Mouse (Mus musculus): ENCODE results near the gene Dis3l2. TPM values are rescaled to one million over a fixed set of nuclear protein-coding genes. Genes with fewer than 3 reads are reported as not detected.

Gene Dis3l2
- polyA plus RNA-seq, 1 experiment from 2014 or later, result 34.3 TPM

GRCm38 (mm10) chr1:87060913-87061312 is 357.3 kb downstream of the Dis3l2 start:
- peaks cover 15% of the 10 kb centered on the region for H3K4me1 ChIP-seq
- 0 out of 2 replicates have a peak, but pooled peaks cover 4% of the 10 kb centered on the region for H3K9me3 ChIP-seq
- H3K4me3 ChIP-seq, result no peak overlapping the region
- H3K27ac ChIP-seq (replicated peaks), result no peak overlapping the region
- H3K27me3 ChIP-seq (replicated peaks; ENCODE audit: low read depth, poor library complexity, severe bottlenecking), result no peaks in the 10 kb centered on the region
- DNase-seq (ENCODE audit: low spot score), result no peak
- no peaks in the 10 kb centered on the region for H3K36me3 ChIP-seq (replicated peaks)

GRCm38 (mm10) chr1:87070720-87071119 is 367.1 kb downstream of the Dis3l2 start:
- no peak overlapping the region for H3K4me3 ChIP-seq
- H3K9me3 ChIP-seq, result no peaks in the 10 kb centered on the region
- H3K27me3 ChIP-seq (replicated peaks; ENCODE audit: low read depth, poor library complexity, severe bottlenecking), result no peaks in the 10 kb centered on the region
- peaks cover 15% of the 10 kb centered on the region; the same call in 1 of the 2 replicates for H3K4me1 ChIP-seq
- DNase-seq (ENCODE audit: low spot score), result peak; percentile 38
- 49% methylated on average over 16 of the region's 16 CpGs for WGBS
- no peak overlapping the region for H3K27ac ChIP-seq (replicated peaks)
- H3K36me3 ChIP-seq (replicated peaks), result no peaks in the 10 kb centered on the region

- no peaks in the 10 kb centered on the region for H3K36me3 ChIP-seq (replicated peaks)
- no peaks in the 10 kb centered on the region for H3K9me3 ChIP-seq
- H3K4me3 ChIP-seq, result no peak overlapping the region
- no peak overlapping the region for H3K27ac ChIP-seq (replicated peaks)
- 83% methylated on average over 8 of the region's 8 CpGs for WGBS
- no peaks in the 10 kb centered on the region for H3K27me3 ChIP-seq (replicated peaks; ENCODE audit: low read depth, poor library complexity, severe bottlenecking)
- H3K4me1 ChIP-seq, result peaks cover 9% of the 10 kb centered on the region; the same call in 1 of the 2 replicates
- no peak for DNase-seq (ENCODE audit: low spot score)
These were observed 370.2 kb downstream of the Dis3l2 start for GRCm38 (mm10) chr1:87073776-87074175.

- DNase-seq (ENCODE audit: low spot score), result no peak
These were observed 382.6 kb downstream of the Dis3l2 start for GRCm38 (mm10) chr1:87086196-87086595.

GRCm38 (mm10) chr1:87086964-87087363 is 383.4 kb downstream of the Dis3l2 start:
- WGBS, result 75% methylated on average over 17 of the region's 17 CpGs
- no peaks in the 10 kb centered on the region for H3K27me3 ChIP-seq (replicated peaks; ENCODE audit: low read depth, poor library complexity, severe bottlenecking)
- no peaks in the 10 kb centered on the region for H3K36me3 ChIP-seq (replicated peaks)
- H3K27ac ChIP-seq (replicated peaks), result no peak overlapping the region
- peak; percentile 19 for DNase-seq (ENCODE audit: low spot score)
- H3K9me3 ChIP-seq, result no peaks in the 10 kb centered on the region; the same call in 1 of the 2 replicates
- no peak overlapping the region for H3K4me3 ChIP-seq
- H3K4me1 ChIP-seq, result no peaks in the 10 kb centered on the region

More at GRCm38 (mm10) chr1:87086196-87086595, 382.6 kb downstream of the Dis3l2 start:
- no peaks in the 10 kb centered on the region; the same call in 1 of the 2 replicates for H3K9me3 ChIP-seq
- WGBS, result 70% methylated on average over 4 of the region's 4 CpGs
- no peaks in the 10 kb centered on the region for H3K27me3 ChIP-seq (replicated peaks; ENCODE audit: low read depth, poor library complexity, severe bottlenecking)
- H3K4me3 ChIP-seq, result no peak overlapping the region
- no peaks in the 10 kb centered on the region for H3K4me1 ChIP-seq
- H3K36me3 ChIP-seq (replicated peaks), result no peaks in the 10 kb centered on the region
- no peak overlapping the region for H3K27ac ChIP-seq (replicated peaks)

- no peak overlapping the region for H3K4me3 ChIP-seq
- no peak for DNase-seq (ENCODE audit: low spot score)
- WGBS, result 91% methylated on average over 11 of the region's 11 CpGs
- H3K27ac ChIP-seq (replicated peaks), result no peak overlapping the region
- H3K9me3 ChIP-seq, result no peaks in the 10 kb centered on the region; the same call in 1 of the 2 replicates
- H3K27me3 ChIP-seq (replicated peaks; ENCODE audit: low read depth, poor library complexity, severe bottlenecking), result no peaks in the 10 kb centered on the region
- no peaks in the 10 kb centered on the region for H3K4me1 ChIP-seq
- H3K36me3 ChIP-seq (replicated peaks), result no peaks in the 10 kb centered on the region
These were observed 385.6 kb downstream of the Dis3l2 start for GRCm38 (mm10) chr1:87089251-87089650.

GRCm38 (mm10) chr1:87089828-87090227 is 386.2 kb downstream of the Dis3l2 start, which contains the start of gene Alppl2:
Gene Alppl2 (minus strand): TSS chr1:87089928.
- Histone ChIP-seq H3K36me3 (replicated peaks) (no peaks in the 10 kb centered on the region), H3K27ac (replicated peaks) (no peak within 1 kb of the TSS), H3K4me1 (no peaks in the 10 kb centered on the region), H3K4me3 (no peak within 1 kb of the TSS), H3K9me3 (no peaks in the 10 kb centered on the region; the same call in 1 of the 2 replicates), H3K27me3 (replicated peaks; ENCODE audit: low read depth, poor library complexity, severe bottlenecking) (no peaks in the 10 kb centered on the region)
- 85% methylated on average over 4 of the region's 4 CpGs for WGBS
- DNase-seq (ENCODE audit: low spot score), result no peak

- Histone ChIP-seq H3K27me3 (replicated peaks; ENCODE audit: low read depth, poor library complexity, severe bottlenecking) (peaks cover 35% of the 10 kb centered on the region), H3K4me3 (no peak overlapping the region), H3K27ac (replicated peaks) (no peak overlapping the region), H3K36me3 (replicated peaks) (no peaks in the 10 kb centered on the region), H3K4me1 (peaks cover 14% of the 10 kb centered on the region), H3K9me3 (no peaks in the 10 kb centered on the region)
- WGBS, result 83% methylated on average over 8 of the region's 8 CpGs
- DNase-seq (ENCODE audit: low spot score), result no peak
These were observed 392.0 kb downstream of the Dis3l2 start for GRCm38 (mm10) chr1:87095642-87096041.

GRCm38 (mm10) chr1:87098358-87098975 is 394.9 kb downstream of the Dis3l2 start:
- WGBS, result 11% methylated on average over 30 of the region's 30 CpGs
- DNase-seq (ENCODE audit: low spot score), result peak; percentile 84
- peak overlapping the region; percentile 40 for H3K4me3 ChIP-seq
- peaks cover 14% of the 10 kb centered on the region for H3K4me1 ChIP-seq
- H3K9me3 ChIP-seq, result no peaks in the 10 kb centered on the region
- H3K27me3 ChIP-seq (replicated peaks; ENCODE audit: low read depth, poor library complexity, severe bottlenecking), result peaks cover 40% of the 10 kb centered on the region
- H3K36me3 ChIP-seq (replicated peaks), result no peaks in the 10 kb centered on the region
- 0 out of 2 replicates have a peak overlapping the region, but pooled peaks have one; percentile 30 for H3K27ac ChIP-seq (replicated peaks)

Other genes with a start within 250 kb of the Dis3l2 start
- gene Ptma, start 177.1 kb upstream of the Dis3l2 start, polyA plus RNA-seq (2016; fragmentation: Nextera tagmentation; extraction: Ambion mirVana), result 3,352 and 3,592 TPM in 2 replicates
- 60.8 and 61.2 TPM in 2 replicates for gene Pde6d, start 121.2 kb upstream of the Dis3l2 start, polyA plus RNA-seq (2016; fragmentation: Nextera tagmentation; extraction: Ambion mirVana)
- 74.1 and 75.7 TPM in 2 replicates for gene Cops7b, start 120.9 kb upstream of the Dis3l2 start, polyA plus RNA-seq (2016; fragmentation: Nextera tagmentation; extraction: Ambion mirVana)
- 1.00 and 3.5 TPM in 2 replicates for gene Nppc, start 33.2 kb upstream of the Dis3l2 start, polyA plus RNA-seq (2016; fragmentation: Nextera tagmentation; extraction: Ambion mirVana)

All from embryonic facial prominence, embryonic 10.5 days (tissue).